Mouse (Mus musculus) CH12.LX (cell line): ENCODE data around the gene Dusp14.

Experiments
- CHD1 ChIP-seq: IDR thresholded peaks from 2 replicates; pipeline ENCODE4 v1.6.1; 2012; ENCODE audit warnings: low read depth, low read length, improper control_type of control experiment, inconsistent platforms
- CTCF ChIP-seq, 2 experiments: IDR thresholded peaks in 1 of 2; conservative IDR thresholded peaks in 1 of 2; 2 replicates each; pipeline ENCODE4 v1.5.1; 2011 to 2012; ENCODE audit warnings: low read depth in 2 of 2, low read length in 2 of 2, improper control_type of control experiment in 1 of 2, inconsistent platforms in 1 of 2, mild to moderate bottlenecking in 1 of 2, moderate library complexity in 1 of 2
- ELF1 ChIP-seq: IDR thresholded peaks from 2 replicates; pipeline ENCODE4 v1.6.1; 2014; ENCODE audit warnings: low read depth, mild to moderate bottlenecking, inconsistent platforms, low read length, improper control_type of control experiment
- EP300 ChIP-seq: IDR thresholded peaks from 2 replicates; pipeline ENCODE4 v1.6.1; 2011; ENCODE audit warnings: low read length, improper control_type of control experiment
- HCFC1 ChIP-seq: IDR thresholded peaks from 2 replicates; pipeline ENCODE4 v1.6.1; 2012; ENCODE audit warnings: low read depth, mild to moderate bottlenecking, inconsistent platforms, low read length, improper control_type of control experiment
- MEF2A ChIP-seq: IDR thresholded peaks from 2 replicates; pipeline ENCODE4 v1.6.1; 2014; ENCODE audit warnings: low read depth, mild to moderate bottlenecking, inconsistent platforms, low read length, improper control_type of control experiment, borderline replicate concordance
- MYC ChIP-seq: IDR thresholded peaks from 2 replicates; pipeline ENCODE4 v1.6.1; 2011; ENCODE audit warnings: low read depth, mild to moderate bottlenecking, improper control_type of control experiment, low read length
- NELFE ChIP-seq: IDR thresholded peaks from 2 replicates; pipeline ENCODE4 v1.6.1; 2011; ENCODE audit warnings: low read depth, low read length, improper control_type of control experiment
- POLR2A ChIP-seq: IDR thresholded peaks from 2 replicates; pipeline ENCODE4 v1.6.1; 2011; ENCODE audit warnings: low read depth, mild to moderate bottlenecking, improper control_type of control experiment, low read length
- POLR2AphosphoS2 ChIP-seq: IDR thresholded peaks from 2 replicates; pipeline ENCODE4 v1.6.1; 2011; ENCODE audit warnings: low read depth, low read length, improper control_type of control experiment
- RCOR1 ChIP-seq: conservative IDR thresholded peaks from 2 replicates; pipeline ENCODE4 v1.6.1; 2012; ENCODE audit warnings: low read depth, mild to moderate bottlenecking, inconsistent platforms, low read length, improper control_type of control experiment
- ZKSCAN1 ChIP-seq: IDR thresholded peaks from 2 replicates; pipeline ENCODE4 v1.6.1; 2012; ENCODE audit warnings: low read depth, inconsistent platforms, low read length, improper control_type of control experiment, borderline replicate concordance
- ZMIZ1 ChIP-seq: IDR thresholded peaks from 2 replicates; pipeline ENCODE4 v1.6.1; 2012; ENCODE audit warnings: low read depth, mild to moderate bottlenecking, inconsistent platforms, low read length, improper control_type of control experiment
- ZNF384 ChIP-seq: IDR thresholded peaks from 2 replicates; pipeline ENCODE4 v1.6.1; 2012; ENCODE audit warnings: low read depth, low read length, improper control_type of control experiment, inconsistent platforms

- no peak for TF ChIP-seq ZNF384
- TF ChIP-seq HCFC1, result no peak
- TF ChIP-seq NELFE, result no peak
- TF ChIP-seq POLR2A, result no peak
- no peak for TF ChIP-seq EP300
- no peak for TF ChIP-seq ELF1
- TF ChIP-seq RCOR1, result no peak
- no peak for TF ChIP-seq MYC
- no peak for TF ChIP-seq CTCF (conservative IDR thresholded peaks at IDR 0.05 in 1 of 2, IDR thresholded peaks at IDR 0.05 in 1 of 2; ENCODE audit: low read depth in 2 of 2, low read length in 2 of 2)
- no peak for TF ChIP-seq ZKSCAN1
- TF ChIP-seq CHD1, result no peak
- no peak for TF ChIP-seq POLR2AphosphoS2
- TF ChIP-seq ZMIZ1, result no peak
- TF ChIP-seq MEF2A, result no peak
Measured at GRCm38 (mm10) chr11:84095084-84095483, 26.0 kb upstream of the Dusp14 start.
